Mouse (Mus musculus): ENCODE measurements around the gene Hacl1. TPM values are rescaled to one million over a fixed set of nuclear protein-coding genes. Genes with fewer than 3 reads are reported as not detected.

Gene Hacl1
- 10 to 100 TPM; 27.1 to 27.5 TPM for polyA plus RNA-seq (2017; shearing (Covaris generic))

GRCm38 (mm10) chr14:31640890-31641505 lies at the start of gene Hacl1, which contains the start of gene Btd:
Gene Hacl1, minus strand, starts transcription at chr14:31641286.
Gene Btd, plus strand, starts transcription at chr14:31641028.

GRCm38 (mm10) chr14:31640346-31640889 lies 668 bp downstream of the Hacl1 start, which contains the start of gene Gm49387:
Gene Gm49387, minus strand, starts transcription at chr14:31640878.

GRCm38 (mm10) chr14:31591243-31591642 lies 49.8 kb downstream of the Hacl1 start, which contains the start of gene Colq:
Gene Colq, minus strand, starts transcription at chr14:31591343.

Other genes starting within 250 kb of the Hacl1 start
- gene Sh3bp5, start 205.2 kb downstream of the Hacl1 start, polyA plus RNA-seq (2017; shearing (Covaris generic)): 10 to 100 TPM; 54.3 to 55.3 TPM
- 10 to 100 TPM; 34.6 to 35.0 TPM for gene Eaf1, start 146.9 kb downstream of the Hacl1 start, polyA plus RNA-seq (2017; shearing (Covaris generic))
- gene Mettl6, start 146.2 kb downstream of the Hacl1 start, polyA plus RNA-seq (2017; shearing (Covaris generic)): 10 to 100 TPM; 54.3 to 58.7 TPM
- 1 to 10 TPM; 7.4 to 8.1 TPM for gene Colq, start 49.9 kb downstream of the Hacl1 start, polyA plus RNA-seq (2017; shearing (Covaris generic))
- gene Gm49387, start 408 bp downstream of the Hacl1 start, polyA plus RNA-seq (2017; shearing (Covaris generic)): not detected
- 10 to 100 TPM; 27.0 to 32.3 TPM for gene Btd, start 258 bp downstream of the Hacl1 start, polyA plus RNA-seq (2017; shearing (Covaris generic))
- 10 to 100 TPM; 14.1 to 19.3 TPM for gene Ankrd28, start 189.4 kb upstream of the Hacl1 start, polyA plus RNA-seq (2017; shearing (Covaris generic))